In the genomic region with DNA sequence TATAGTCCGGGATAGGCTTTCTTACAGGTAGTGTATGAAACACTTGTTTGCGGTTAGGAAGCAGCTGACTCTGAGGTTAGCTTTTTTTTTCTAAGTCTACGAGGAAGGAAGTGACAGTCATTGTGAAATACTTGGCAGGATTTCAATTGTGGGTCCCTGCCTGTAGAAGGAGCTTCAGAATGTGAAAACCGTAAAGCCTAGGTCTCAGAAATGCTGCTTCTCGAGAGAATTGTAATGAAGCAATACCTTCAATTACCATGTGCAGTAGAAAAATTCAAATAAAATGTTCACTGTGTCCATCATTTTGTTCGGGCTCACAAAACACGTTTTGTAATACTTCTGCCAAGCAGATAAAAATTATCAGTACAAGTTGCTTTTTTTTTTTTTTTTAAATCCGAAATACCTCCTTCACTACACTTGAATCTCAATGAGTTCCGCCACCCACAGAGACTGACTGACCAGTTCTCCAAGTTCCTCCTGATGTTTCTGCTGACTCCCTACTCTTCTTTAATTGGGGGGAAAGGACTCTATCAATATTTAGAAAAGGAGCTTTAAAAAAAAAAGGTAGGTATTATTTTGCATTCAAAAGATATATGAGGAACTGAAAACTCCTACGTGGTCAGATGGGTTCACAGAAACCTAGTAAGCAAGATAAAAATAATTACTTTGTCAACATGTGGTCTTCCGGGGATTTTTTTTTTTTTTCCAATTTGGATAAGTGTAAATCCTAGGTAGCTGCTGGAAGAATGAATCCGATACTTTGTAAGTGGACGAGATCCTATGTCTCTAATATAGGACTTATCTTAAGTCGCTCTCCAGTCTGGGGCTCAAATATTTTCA, we compare ENCODE assay signal across 8 mouse cellular contexts. TPM values are rescaled to one million over a fixed set of nuclear protein-coding genes. Genes with fewer than 3 reads are reported as not detected.
A peak's percentile ranks its signal among the peaks of the same experiment; 100 is the strongest.
DNase-seq lines count a peak whose midpoint lies in the region; ATAC-seq and TF ChIP-seq lines count a peak whose summit lies in the region.

No protein-coding gene starts in this region.

- no peak overlapping the region for H3K27ac ChIP-seq in ES-E14 (ENCODE audit: insufficient read depth, low read depth, low read length, poor library complexity, severe bottlenecking)
- H3K27ac ChIP-seq in forebrain, embryonic 13.5 days: peak overlapping the region; percentile 65
- H3K27ac ChIP-seq in intestine, embryonic 15.5 days: peak overlapping the region; percentile 71
- H3K27ac ChIP-seq in stomach, embryonic 16.5 days (ENCODE audit: low read length): peak overlapping the region; percentile 77

- H3K9ac ChIP-seq in ES-E14 (ENCODE audit: insufficient read depth, low read depth, low read length, poor library complexity, severe bottlenecking): peak overlapping the region; percentile 71; the same call in 1 of the 2 replicates
- H3K9ac ChIP-seq in forebrain, embryonic 13.5 days: peak overlapping the region; percentile 51
- H3K9ac ChIP-seq in intestine, embryonic 15.5 days: 0 out of 2 replicates have a peak overlapping the region, but pooled peaks have one; percentile 79
- H3K9ac ChIP-seq in stomach, embryonic 16.5 days (ENCODE audit: low read length): peak overlapping the region; percentile 66

- intact Hi-C loops in gastrocnemius, postnatal 36 days (cut with DNase I): loop anchor here (1.0 kb wide), 1 partner anchor 24 kb away; no protein-coding TSS in a partner anchor
- intact Hi-C loops in gastrocnemius, postnatal 14 days (cut with DNase I; ENCODE audit: low total_unique reads): no loop called here

- H3K9me3 ChIP-seq in ES-E14 (ENCODE audit: control insufficient read depth, insufficient read depth, low read depth, low read length): no peaks in the 10 kb centered on the region
- no peaks in the 10 kb centered on the region for H3K9me3 ChIP-seq in forebrain, embryonic 13.5 days (replicated peaks)
- H3K9me3 ChIP-seq in intestine, embryonic 15.5 days: no peaks in the 10 kb centered on the region
- H3K9me3 ChIP-seq in stomach, embryonic 16.5 days (replicated peaks; ENCODE audit: control insufficient read depth, low read length): no peaks in the 10 kb centered on the region

- H3K4me3 ChIP-seq in ES-E14 (ENCODE audit: insufficient read depth in 1 of 2, low read depth in 1 of 2, low read length in 2 of 2, poor library complexity in 1 of 2, severe bottlenecking in 1 of 2): peak overlapping the region; percentile 58 to 82; a peak in 2 of 4 replicates
- peak overlapping the region; percentile 68 for H3K4me3 ChIP-seq in forebrain, embryonic 13.5 days
- H3K4me3 ChIP-seq in intestine, embryonic 15.5 days (replicated peaks): peak overlapping the region; percentile 65
- peak overlapping the region; percentile 61 for H3K4me3 ChIP-seq in stomach, embryonic 16.5 days (replicated peaks; ENCODE audit: low read length)

- no peaks in the 10 kb centered on the region for H3K36me3 ChIP-seq in ES-E14 (ENCODE audit: control insufficient read depth, insufficient read depth, low read length, poor library complexity, severe bottlenecking)
- peaks cover 12% of the 10 kb centered on the region for H3K36me3 ChIP-seq in forebrain, embryonic 13.5 days (ENCODE audit: poor library complexity, severe bottlenecking)
- H3K36me3 ChIP-seq in intestine, embryonic 15.5 days: peaks cover 1% of the 10 kb centered on the region; the same call in 1 of the 2 replicates
- no peaks in the 10 kb centered on the region for H3K36me3 ChIP-seq in stomach, embryonic 16.5 days (ENCODE audit: control insufficient read depth, insufficient read depth, low read length)

- ATAC-seq in forebrain, embryonic 13.5 days: no peak
- no peak for ATAC-seq in intestine, embryonic 15.5 days
- ATAC-seq in stomach, embryonic 16.5 days (ENCODE audit: insufficient read depth, low FRiP score): no peak

- peak; percentile 40 for DNase-seq in gastrocnemius, adult 18-20 months (ENCODE audit: low spot score)
- DNase-seq in gastrocnemius, postnatal 36 days: no peak
- DNase-seq in ES-E14 (ENCODE audit: low read depth, low spot score): no peak
- peak; percentile 91 for DNase-seq in lung, postnatal 36 days
- DNase-seq in gastrocnemius, postnatal 14 days: no peak

- peak overlapping the region; percentile 78 for H3K4me2 ChIP-seq in forebrain, embryonic 13.5 days
- peak overlapping the region; percentile 77 for H3K4me2 ChIP-seq in intestine, embryonic 15.5 days (replicated peaks)
- H3K4me2 ChIP-seq in stomach, embryonic 16.5 days (ENCODE audit: low read depth, low read length): peak overlapping the region; percentile 88

- WGBS in forebrain, embryonic 13.5 days: 55% methylated on average over 14 of the region's 14 CpGs
- 48% methylated on average over 14 of the region's 14 CpGs for WGBS in intestine, embryonic 15.5 days
- WGBS in stomach, embryonic 16.5 days: 42% methylated on average over 14 of the region's 14 CpGs

- in situ Hi-C loops in ES-E14 (cut with MboI; ENCODE audit: low sequenced_read_pairs in 2 of 2, unreplicated experiment in 2 of 2): no loop called here

- no peaks in the 10 kb centered on the region for H3K4me1 ChIP-seq in ES-E14 (ENCODE audit: control insufficient read depth in 2 of 2, insufficient read depth in 2 of 2, low read length in 2 of 2, poor library complexity in 1 of 2)
- peaks cover 26% of the 10 kb centered on the region for H3K4me1 ChIP-seq in forebrain, embryonic 13.5 days
- peaks cover 10% of the 10 kb centered on the region; the same call in 1 of the 2 replicates for H3K4me1 ChIP-seq in intestine, embryonic 15.5 days (replicated peaks)
- H3K4me1 ChIP-seq in stomach, embryonic 16.5 days (ENCODE audit: control insufficient read depth, insufficient read depth, low read length): peaks cover 13% of the 10 kb centered on the region

- H3K27me3 ChIP-seq in forebrain, embryonic 13.5 days: peaks cover 8% of the 10 kb centered on the region; the same call in 1 of the 2 replicates
- no peaks in the 10 kb centered on the region for H3K27me3 ChIP-seq in intestine, embryonic 15.5 days (replicated peaks)
- H3K27me3 ChIP-seq in stomach, embryonic 16.5 days (ENCODE audit: control insufficient read depth, insufficient read depth, low read length): no peaks in the 10 kb centered on the region

TF ChIP-seq in ES-E14, 5 proteins besides CTCF, POLR2A, EP300 and RAD21:
- TF ChIP-seq CHD2 (IDR thresholded peaks at IDR 0.05; ENCODE audit: low read depth, low read length) (no peak), HCFC1 (IDR thresholded peaks at IDR 0.05; ENCODE audit: borderline replicate concordance, insufficient read depth, low read length) (no peak), ZNF384 (IDR thresholded peaks at IDR 0.05; ENCODE audit: low read depth, low read length) (no peak; the same call in 1 of the 2 replicates), ZC3H11A (IDR thresholded peaks at IDR 0.05; ENCODE audit: borderline replicate concordance, low read depth, low read length) (no peak), MAFK (IDR thresholded peaks at IDR 0.05; ENCODE audit: insufficient read depth, low read depth, low read length) (no peak)

RNA-seq across cellular contexts. Expression of a gene that starts 0.8 kb away (rescaled TPM):
- 10 to 100 TPM; 57.0 to 74.4 TPM for total RNA-seq in gastrocnemius, adult 18-20 months (2021)
- total RNA-seq in gastrocnemius, postnatal 36 days (2021): 10 to 100 TPM; 55.7 to 57.7 TPM
- total RNA-seq in ES-E14 (2012; rRNA removed): 38.1 and 43.4 TPM in 2 replicates
- polyA plus RNA-seq in forebrain, embryonic 13.5 days (2015; fragmentation: Nextera tagmentation; extraction: Ambion mirVana): 52.9 and 56.3 TPM in 2 replicates
- 35.4 and 36.2 TPM in 2 replicates for polyA plus RNA-seq in intestine, embryonic 15.5 days (2015; fragmentation: Nextera tagmentation; extraction: Ambion mirVana)
- polyA plus RNA-seq in stomach, embryonic 16.5 days (2015; fragmentation: Nextera tagmentation; extraction: Ambion mirVana): 47.8 and 50.5 TPM in 2 replicates
- total RNA-seq in gastrocnemius, postnatal 14 days (2021): 10 to 100 TPM; 53.4 to 58.5 TPM

RNA-seq across cellular contexts. Expression of a gene that starts 37.7 kb away (rescaled TPM):
- 100 to 1,000 TPM; 128 to 153 TPM for total RNA-seq in gastrocnemius, adult 18-20 months (2021)
- 100 to 1,000 TPM; 148 to 153 TPM for total RNA-seq in gastrocnemius, postnatal 36 days (2021)
- 16.4 and 30.7 TPM in 2 replicates for total RNA-seq in ES-E14 (2012; rRNA removed)
- polyA plus RNA-seq in forebrain, embryonic 13.5 days (2015; fragmentation: Nextera tagmentation; extraction: Ambion mirVana): 19.5 and 23.4 TPM in 2 replicates
- 223 and 237 TPM in 2 replicates for polyA plus RNA-seq in intestine, embryonic 15.5 days (2015; fragmentation: Nextera tagmentation; extraction: Ambion mirVana)
- polyA plus RNA-seq in stomach, embryonic 16.5 days (2015; fragmentation: Nextera tagmentation; extraction: Ambion mirVana): 381 and 403 TPM in 2 replicates
- 100 to 1,000 TPM; 226 to 256 TPM for total RNA-seq in gastrocnemius, postnatal 14 days (2021)

Comparison
In these comparisons a context has a peak if more than half of its experiments do, and no peak if none do; other contexts are left out.
1. DNase-seq: peak in gastrocnemius, adult 18-20 months (single experiment) and lung, postnatal 36 days (single experiment); none in gastrocnemius, postnatal 36 days (0 of 2), ES-E14 (single experiment) and gastrocnemius, postnatal 14 days (single experiment).
2. Peak in every context shown above with its lines, with median percentiles within 50 percentile points of each other: H3K4me3 ChIP-seq, H3K9ac ChIP-seq and H3K4me2 ChIP-seq.